Mouse (Mus musculus) spleen, adult 2 months (tissue): ENCODE data around the gene Plch1.

ENCODE experiments used
- CTCF ChIP-seq: fragments of 200-500 bp; IDR thresholded peaks from 2 replicates; pipeline ENCODE4 v1.5.1; 2011; ENCODE audit warnings: mild to moderate bottlenecking, inconsistent platforms; ENCODE audit not compliant: insufficient read depth, insufficient read length, insufficient replicate concordance; ENCODE audit errors: extremely low read depth
- POLR2A ChIP-seq: fragments of 200-500 bp; IDR thresholded peaks from 2 replicates; pipeline ENCODE4 v1.6.1; 2011; ENCODE audit warnings: low read depth, low read length, inconsistent platforms

DNA sequence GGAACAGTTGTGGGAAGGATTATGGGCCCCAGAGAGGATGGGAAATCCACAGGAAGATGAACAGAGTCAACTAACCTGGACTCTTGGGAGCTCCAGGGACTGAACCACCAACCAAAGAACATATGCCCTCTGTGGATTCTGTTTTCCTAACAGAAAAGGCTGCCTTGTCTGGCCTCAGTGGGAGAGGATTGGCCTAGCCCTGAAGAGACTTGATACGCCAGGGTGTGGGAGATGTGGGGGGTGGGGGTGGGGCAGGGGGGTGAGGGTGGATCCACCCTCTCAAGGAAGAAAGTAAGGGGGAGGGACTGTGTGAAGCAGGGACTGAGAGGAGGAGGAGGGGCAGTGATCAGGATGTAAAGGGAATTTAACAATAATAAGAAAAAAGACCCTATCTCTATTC lies 26.5 kb downstream of the Plch1 start:
- TF ChIP-seq CTCF (no peak), POLR2A (no peak)
